Mouse (Mus musculus) embryonic fibroblast, embryonic 13.5 days (primary cell): ENCODE results near the gene Tead1. TPM values are rescaled to one million over a fixed set of nuclear protein-coding genes. Genes with fewer than 3 reads are reported as not detected.

Source experiments
- H3K27ac ChIP-seq: 2 replicates; pipeline ENCODE4 v1.5.1; 2012; ENCODE audit warnings: low read length, control low read depth, inconsistent platforms; ENCODE audit not compliant: insufficient read depth
- H3K4me1 ChIP-seq: 2 replicates; pipeline ENCODE4 v1.6.1; 2011; ENCODE audit warnings: low read length; ENCODE audit not compliant: control insufficient read depth, insufficient read depth
- H3K4me3 ChIP-seq: 2 replicates; pipeline ENCODE4 v1.5.1; 2011; ENCODE audit warnings: mild to moderate bottlenecking, control low read depth, low read length; ENCODE audit not compliant: insufficient read depth
- CTCF ChIP-seq: IDR thresholded peaks from 2 replicates; pipeline ENCODE4 v1.5.1; 2011; ENCODE audit warnings: mild to moderate bottlenecking, control low read depth, low read length, moderate library complexity, borderline replicate concordance; ENCODE audit not compliant: insufficient read depth
- POLR2A ChIP-seq: IDR thresholded peaks from 2 replicates; pipeline ENCODE4 v1.6.1; 2011; ENCODE audit warnings: low read depth, mild to moderate bottlenecking, control low read depth, low read length, moderate library complexity
- polyA plus RNA-seq: library from polyadenylated mRNA; stranded (reverse); fragments of >200 nt; gene quantifications from 2 replicates; pipeline ENCODE4 v1.2.4, GENCODE M21; 2011; ENCODE audit warnings: low read depth; ENCODE audit not compliant: missing spikeins, insufficient read length

The Tead1 gene
- polyA plus RNA-seq, 1 experiment, result 209 TPM

DNA sequence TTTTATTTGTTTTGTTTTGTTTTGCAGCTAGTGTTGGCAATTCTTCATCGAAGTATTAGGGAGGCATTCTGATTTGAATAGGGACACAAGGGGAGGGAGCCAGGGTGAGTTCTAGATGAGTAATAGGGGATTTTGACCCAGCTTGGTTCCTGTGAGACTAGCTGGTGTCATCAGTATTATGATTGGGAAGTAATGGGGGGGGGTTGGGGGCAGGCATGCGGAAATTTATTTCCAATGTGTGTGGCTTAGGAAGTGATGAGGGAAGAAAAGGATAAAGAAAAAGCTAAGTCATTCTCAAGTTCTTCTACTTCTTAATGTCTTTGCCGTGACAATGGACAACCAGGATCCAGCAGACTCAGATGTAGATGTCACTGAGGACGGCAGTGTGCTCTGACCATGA is 85.8 kb downstream of the Tead1 start:
- no peak overlapping the region for H3K4me3 ChIP-seq
- no peak overlapping the region for H3K27ac ChIP-seq
- H3K4me1 ChIP-seq, result peaks cover 33% of the 10 kb centered on the region
- TF ChIP-seq CTCF, result no peak
- TF ChIP-seq POLR2A, result no peak

- peaks cover 23% of the 10 kb centered on the region for H3K4me1 ChIP-seq
- no peak overlapping the region for H3K4me3 ChIP-seq
- no peak for TF ChIP-seq CTCF
- no peak for TF ChIP-seq POLR2A
- no peak overlapping the region for H3K27ac ChIP-seq
Measured at GRCm38 (mm10) chr7:112769866-112770265, 90.7 kb downstream of the Tead1 start.

DNA sequence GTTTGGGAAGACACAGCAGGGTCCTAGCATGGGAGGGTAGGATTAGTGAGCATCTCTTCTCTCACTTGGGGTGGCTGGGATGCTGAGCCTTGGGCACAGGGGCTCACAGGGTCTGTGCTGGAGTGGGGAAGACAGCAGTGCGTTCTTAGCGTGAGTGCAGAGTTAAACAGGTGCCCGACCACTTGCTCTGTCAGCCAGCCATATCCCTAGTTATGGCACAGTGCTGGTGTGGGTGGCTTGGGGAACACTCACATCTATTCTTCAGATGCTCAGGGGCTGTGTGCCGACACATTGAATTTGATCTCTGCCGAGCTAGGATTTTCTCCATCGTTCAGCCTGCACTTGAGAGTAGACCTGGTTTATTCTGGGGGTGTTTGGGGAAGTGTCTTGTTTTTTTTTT is 92.3 kb downstream of the Tead1 start:
- peaks cover 21% of the 10 kb centered on the region for H3K4me1 ChIP-seq
- H3K27ac ChIP-seq, result no peak overlapping the region
- H3K4me3 ChIP-seq, result no peak overlapping the region
- TF ChIP-seq POLR2A, result no peak
- no peak for TF ChIP-seq CTCF

DNA sequence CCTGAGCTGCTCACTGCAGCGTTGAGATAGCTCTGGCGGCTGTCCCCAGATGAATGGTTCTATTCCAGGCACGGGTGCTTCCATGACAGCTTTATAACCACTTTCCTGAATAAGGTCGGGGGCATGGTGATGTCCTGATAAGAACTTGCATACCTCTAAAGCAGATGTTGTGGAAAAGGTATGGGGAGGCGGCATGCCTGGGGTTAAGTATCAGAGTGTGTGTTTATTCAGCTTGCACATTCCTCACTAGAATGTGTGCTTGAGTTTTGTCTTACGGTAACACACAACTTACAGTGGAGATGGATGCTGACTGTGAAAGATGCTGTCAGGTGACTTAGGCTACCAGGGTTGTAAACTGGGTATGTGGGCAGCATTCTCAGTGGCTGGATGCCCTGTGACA is 93.7 kb downstream of the Tead1 start:
- Histone ChIP-seq H3K27ac (peak overlapping the region; percentile 36; the same call in 1 of the 2 replicates), H3K4me1 (peaks cover 21% of the 10 kb centered on the region), H3K4me3 (no peak overlapping the region; the same call in 1 of the 2 replicates)
- TF ChIP-seq POLR2A (no peak), CTCF (no peak)

DNA sequence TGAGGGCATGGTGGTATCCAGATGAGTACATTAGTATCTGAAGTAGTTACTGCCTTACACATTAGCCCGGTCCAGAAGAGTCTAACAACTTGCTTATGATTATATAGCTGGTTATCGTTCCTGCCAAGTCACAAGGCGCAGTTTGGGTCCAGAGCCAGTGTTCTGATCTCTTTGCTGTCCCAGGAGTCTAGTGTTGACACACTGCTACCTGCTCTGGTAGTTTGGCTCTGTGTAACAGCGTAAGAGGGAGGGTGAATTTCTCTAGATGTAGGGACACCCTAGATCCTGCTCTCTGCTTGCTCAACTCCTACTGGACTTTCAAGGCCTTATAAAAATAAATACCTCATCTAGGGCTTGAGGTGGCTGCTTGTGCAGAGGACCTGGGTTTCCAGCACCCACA is 94.5 kb downstream of the Tead1 start:
- TF ChIP-seq CTCF (no peak), POLR2A (no peak)
- Histone ChIP-seq H3K27ac (no peak overlapping the region), H3K4me3 (no peak overlapping the region), H3K4me1 (peaks cover 21% of the 10 kb centered on the region)

DNA sequence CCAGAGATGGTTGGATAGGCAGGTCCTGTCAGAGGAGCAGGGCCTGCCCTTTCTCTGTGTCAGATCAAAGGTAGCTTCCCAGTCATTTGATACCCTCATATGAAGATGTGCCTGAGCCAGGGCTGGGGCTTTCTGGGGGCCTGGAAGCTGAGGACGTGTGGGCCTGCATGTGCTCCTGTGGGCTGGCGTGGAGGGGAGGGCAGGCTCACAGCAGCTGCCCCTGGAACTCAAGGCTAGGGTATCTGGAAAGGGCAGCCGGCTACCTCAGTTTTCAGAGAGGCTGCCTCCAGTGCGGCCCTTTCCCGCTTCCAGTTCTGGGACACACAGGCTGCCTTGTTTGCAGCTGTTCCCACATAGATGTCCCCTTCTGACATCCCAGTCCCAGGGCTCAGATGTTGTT is 96.7 kb downstream of the Tead1 start:
- Histone ChIP-seq H3K4me3 (no peak overlapping the region), H3K27ac (no peak overlapping the region), H3K4me1 (peaks cover 15% of the 10 kb centered on the region)
- no peak for TF ChIP-seq POLR2A
- no peak for TF ChIP-seq CTCF

GRCm38 (mm10) chr7:112776670-112777069 is 97.6 kb downstream of the Tead1 start:
- no peak overlapping the region for H3K4me3 ChIP-seq
- H3K4me1 ChIP-seq, result peaks cover 15% of the 10 kb centered on the region
- TF ChIP-seq POLR2A (no peak), CTCF (no peak)
- H3K27ac ChIP-seq, result no peak overlapping the region

DNA sequence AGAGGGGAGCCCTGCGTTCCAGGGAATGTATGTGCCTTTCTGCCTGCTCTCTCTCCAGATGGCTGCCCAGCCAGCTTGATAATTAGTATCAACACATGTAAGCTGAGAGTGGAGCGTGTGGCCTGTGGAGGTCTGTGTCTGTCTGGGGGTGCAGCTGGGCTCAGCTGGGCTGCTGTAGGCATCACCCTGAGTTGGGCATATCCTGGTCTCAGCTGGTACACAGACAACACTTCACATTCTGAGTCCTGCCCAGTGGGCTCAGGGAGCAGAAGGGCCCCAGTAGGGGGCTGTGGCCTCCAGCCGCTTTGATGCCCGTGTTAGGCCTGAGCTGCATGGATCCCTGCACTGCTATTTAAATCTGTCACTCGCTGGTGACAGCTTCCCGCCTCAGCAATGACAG is 100.5 kb downstream of the Tead1 start:
- TF ChIP-seq CTCF (no peak), POLR2A (no peak)
- Histone ChIP-seq H3K4me1 (no peaks in the 10 kb centered on the region), H3K27ac (no peak overlapping the region), H3K4me3 (no peak overlapping the region)

DNA sequence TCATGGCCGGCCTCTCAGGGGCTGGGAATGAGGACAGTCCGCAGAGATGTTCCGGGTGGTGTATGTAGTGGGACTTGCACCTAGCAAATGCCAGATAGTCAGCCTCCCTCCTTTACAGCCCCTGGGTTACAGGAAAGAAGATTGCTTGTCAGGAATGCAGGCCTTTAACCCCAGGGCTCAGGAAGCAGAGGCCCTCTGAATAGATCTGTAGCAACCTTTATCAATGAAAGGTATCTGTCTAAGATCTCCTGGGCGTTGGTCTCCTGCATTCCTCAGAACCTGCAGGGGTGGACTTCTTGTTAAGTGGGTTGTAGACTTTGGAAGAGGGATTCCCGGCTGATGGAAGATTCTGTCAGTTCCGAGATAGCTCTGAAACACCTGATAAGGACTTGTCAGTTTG is 101.8 kb downstream of the Tead1 start:
- H3K4me1 ChIP-seq, result peaks cover 6% of the 10 kb centered on the region; the same call in 1 of the 2 replicates
- TF ChIP-seq POLR2A, result no peak
- no peak for TF ChIP-seq CTCF
- H3K27ac ChIP-seq, result no peak overlapping the region
- no peak overlapping the region for H3K4me3 ChIP-seq

GRCm38 (mm10) chr7:112781987-112782386 is 102.9 kb downstream of the Tead1 start:
- peaks cover 12% of the 10 kb centered on the region for H3K4me1 ChIP-seq
- no peak overlapping the region for H3K27ac ChIP-seq
- no peak overlapping the region for H3K4me3 ChIP-seq
- TF ChIP-seq CTCF, result no peak
- TF ChIP-seq POLR2A, result no peak

DNA sequence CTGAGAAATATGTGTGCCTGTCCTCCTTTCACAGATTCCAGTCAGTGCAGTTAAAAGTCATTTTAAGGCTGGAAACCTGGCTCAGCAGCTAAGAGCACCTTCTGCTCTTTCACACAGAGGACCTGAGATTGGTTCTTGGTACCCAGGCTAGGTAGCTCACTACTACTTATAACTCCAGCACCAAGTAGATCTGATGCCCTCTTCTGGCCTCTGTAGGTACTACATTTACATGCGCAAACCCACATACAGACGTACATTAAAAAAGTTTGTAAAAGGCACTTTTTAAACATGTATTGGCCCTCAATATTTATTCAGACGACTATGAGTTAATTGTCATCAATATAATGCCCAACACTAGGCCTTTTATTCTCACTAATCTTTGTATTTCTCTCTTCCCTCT is 105.2 kb downstream of the Tead1 start:
- TF ChIP-seq CTCF (no peak), POLR2A (no peak)
- H3K4me1 ChIP-seq, result peaks cover 17% of the 10 kb centered on the region
- H3K4me3 ChIP-seq, result no peak overlapping the region

GRCm38 (mm10) chr7:112785271-112785670 is 106.2 kb downstream of the Tead1 start:
- Histone ChIP-seq H3K4me1 (peaks cover 17% of the 10 kb centered on the region), H3K27ac (no peak overlapping the region)
- TF ChIP-seq POLR2A, result no peak
- TF ChIP-seq CTCF, result no peak

More for the DNA sequence above, 105.2 kb downstream of the Tead1 start:
- no peak overlapping the region for H3K27ac ChIP-seq

More at GRCm38 (mm10) chr7:112785271-112785670, 106.2 kb downstream of the Tead1 start:
- H3K4me3 ChIP-seq, result no peak overlapping the region
